Mouse (Mus musculus) lung, postnatal 36 days (tissue): ENCODE measurements around the gene Eid1.

Experiments
- DNase-seq: peaks from one replicate; pipeline ENCODE4 v3.0.0; 2022; ENCODE audit warnings: mixed read lengths

The Eid1 gene

DNA sequence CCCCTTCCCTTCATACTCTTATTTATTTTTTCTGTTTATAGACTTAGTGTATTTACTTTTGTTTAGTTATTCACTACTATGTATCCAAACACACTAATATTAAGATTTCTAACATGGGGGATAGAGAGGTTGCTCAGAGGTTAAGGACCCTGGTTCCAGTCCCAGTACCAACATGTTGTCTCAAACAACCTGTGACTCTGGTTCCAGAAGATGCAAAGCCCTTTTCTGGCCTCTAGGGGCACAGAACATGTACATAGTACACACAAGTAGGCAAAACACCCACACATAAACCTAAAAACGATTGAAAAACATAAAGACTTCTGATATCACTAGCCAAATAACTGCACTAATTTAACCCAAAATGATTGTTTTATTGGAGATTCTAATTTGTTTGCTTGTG lies 2.0 kb upstream of the Eid1 start:
- peak; percentile 27 for DNase-seq

DNA sequence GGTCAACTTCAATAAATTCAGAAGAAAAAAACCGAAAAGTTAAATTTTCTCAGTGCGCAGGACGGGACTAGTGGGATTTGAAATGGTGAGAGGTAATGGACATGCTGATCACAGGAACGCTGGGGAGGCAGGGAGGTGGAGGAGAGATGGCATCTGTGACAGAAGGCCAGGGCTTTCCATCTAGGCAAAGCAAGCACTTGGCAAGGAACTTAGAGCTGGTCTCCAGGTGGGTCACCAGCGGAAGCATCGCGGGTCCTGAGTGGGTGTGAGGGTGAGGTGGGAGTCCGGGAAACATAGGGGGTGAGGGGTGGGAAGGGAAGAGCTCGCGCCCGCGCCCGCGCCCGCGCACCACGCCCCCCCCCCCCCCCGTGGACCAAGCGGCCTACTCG lies 333 bp upstream of the Eid1 start:
- peak; percentile 15 for DNase-seq

DNA sequence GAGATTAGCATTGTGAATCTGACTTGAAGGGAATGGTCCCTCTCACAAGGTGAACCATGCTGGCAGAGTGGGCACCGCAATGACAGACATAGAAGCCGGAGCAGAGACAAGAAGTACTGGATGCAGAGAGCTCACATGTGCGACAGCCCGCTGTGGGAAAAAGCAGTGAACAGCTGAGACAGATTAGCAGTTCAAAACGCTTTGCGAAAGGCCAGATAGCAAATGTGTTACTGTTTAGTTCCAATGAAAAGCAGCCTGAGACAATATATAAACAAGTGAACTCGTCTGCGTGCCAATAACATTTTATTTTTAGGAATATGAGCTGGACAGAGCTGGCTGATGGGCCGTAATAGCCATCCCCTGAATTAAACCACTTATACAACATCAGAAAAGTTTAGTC lies 8.9 kb downstream of the Eid1 start:
- DNase-seq = no peak

DNA sequence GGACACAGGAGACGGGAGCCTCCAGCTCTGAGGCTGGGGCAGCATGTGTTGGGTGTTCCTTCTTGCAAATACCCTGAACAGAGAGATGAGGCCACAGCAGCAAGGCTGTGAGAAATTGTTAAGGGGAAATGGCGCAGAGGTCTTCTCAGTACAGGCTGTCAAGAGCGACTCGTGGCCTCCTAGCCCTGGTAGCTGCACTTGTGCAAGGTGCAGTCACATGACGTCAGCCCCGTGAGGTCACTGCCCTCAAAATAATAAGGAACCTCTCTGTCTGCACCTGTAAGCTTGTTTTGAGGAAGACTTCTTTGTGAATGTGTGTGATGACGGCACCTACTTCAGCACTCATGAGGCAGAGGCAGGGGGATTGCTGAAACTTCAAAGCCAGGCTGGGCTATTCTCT lies 11.0 kb downstream of the Eid1 start:
- no peak for DNase-seq

DNA sequence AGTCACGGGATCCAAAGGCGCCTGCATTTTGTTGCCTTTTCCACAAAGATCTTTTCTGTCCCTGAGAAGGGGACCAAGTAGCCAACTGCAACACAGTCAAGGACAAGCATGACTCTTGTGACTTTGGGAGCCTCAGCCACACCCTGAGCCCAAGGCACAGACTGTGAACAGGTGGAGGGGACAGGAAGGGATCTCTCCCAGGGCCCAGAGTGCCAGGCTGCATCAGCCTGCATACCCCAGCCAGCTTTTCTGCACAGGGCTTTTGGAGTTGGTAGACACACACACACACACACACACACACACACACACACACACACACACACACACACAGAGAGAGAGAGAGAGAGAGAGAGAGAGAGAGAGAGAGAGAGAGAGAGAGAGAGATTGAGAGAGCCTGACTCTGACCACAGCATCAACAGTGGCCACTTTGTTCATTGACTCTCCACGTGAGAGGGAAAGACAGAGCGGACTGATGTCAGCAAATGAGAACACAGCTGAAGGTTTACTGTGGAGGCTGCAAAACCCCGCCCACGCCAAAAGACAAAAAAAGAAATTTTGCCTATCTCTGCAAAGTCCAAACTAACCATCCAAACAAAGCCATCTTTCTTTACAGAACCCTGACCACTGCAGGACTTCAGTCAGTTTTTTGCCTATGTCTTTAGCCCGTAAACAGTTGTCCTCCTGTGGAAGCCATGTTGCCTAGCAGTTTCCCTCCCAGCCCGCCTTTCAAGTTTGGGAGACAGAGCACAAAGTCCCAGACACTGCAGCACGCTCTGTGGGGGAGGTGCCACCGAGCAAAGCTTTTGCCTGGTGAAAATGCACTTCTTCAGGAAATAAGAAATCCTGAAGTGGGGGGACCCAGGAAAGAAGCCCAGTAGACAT lies 11.9 kb downstream of the Eid1 start:
- no peak for DNase-seq

DNA sequence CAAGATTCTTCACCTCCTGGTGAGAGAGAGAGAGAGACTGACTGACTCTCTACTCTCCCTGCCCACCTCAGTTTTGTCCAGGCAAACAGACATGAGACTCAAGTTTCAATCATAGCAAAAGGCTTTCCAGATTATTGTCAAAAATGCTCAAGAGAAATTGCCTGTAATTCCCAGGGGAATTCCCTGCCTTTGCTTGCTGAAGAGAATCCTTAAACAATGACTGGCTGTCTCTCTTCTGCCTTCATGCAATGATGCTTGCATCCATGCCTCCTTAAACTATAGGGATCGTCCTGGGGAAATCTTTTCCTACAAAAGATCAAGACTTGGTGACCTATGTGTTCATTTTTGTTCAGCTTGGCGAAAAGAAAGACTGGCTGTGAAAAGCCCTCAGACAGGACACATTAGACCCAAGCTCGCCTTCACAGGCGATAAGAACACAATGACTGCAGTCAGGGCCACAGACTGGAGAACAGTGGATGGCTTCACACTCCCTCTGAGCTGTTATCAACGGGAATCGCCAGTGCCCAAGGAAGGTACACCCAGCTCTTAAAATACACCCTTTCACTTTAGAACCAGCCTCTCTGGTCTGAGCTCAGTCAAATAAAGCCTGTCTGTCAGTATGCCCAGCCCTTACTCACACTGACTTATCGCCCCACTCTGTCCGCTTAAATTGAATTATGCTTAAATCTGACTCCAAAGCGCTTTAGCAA lies 12.7 kb downstream of the Eid1 start:
- DNase-seq = no peak

DNA sequence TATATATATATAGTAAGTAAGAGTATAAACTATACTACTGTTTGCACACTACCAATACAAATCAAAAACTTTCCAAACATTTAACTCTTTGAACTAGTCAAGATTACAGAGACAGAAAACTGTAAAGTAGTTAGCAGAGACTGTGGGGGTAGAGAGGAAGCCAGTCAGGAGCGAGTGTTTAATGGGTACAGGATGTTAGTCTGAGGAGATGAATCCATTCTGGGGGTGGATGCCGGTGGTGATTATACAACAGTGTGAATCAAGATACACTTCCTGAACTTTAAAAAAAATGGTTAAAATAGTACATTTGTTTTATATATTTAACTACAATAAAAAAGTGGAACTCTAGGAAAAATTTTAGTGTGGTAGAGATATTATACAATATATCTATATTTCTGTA lies 19.1 kb downstream of the Eid1 start:
- DNase-seq = no peak

DNA sequence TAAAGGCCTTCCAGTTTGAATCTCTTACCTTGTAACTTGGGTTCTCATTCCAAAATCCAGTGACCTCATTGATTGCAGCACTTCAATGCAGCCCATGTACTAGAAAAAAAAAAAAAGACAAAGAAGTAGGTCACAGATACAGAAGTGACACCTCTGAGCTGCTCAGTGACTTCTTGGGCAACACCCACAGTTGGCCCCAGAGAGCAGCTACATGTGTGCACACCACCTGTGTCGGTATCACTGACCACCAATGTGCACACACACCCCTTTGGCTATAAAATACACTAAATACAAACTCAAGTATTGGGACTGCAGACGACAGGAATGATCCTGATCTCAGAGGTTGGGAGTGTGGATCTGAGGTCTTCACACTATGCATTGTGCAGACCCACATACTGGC lies 21.9 kb downstream of the Eid1 start:
- no peak for DNase-seq

DNA sequence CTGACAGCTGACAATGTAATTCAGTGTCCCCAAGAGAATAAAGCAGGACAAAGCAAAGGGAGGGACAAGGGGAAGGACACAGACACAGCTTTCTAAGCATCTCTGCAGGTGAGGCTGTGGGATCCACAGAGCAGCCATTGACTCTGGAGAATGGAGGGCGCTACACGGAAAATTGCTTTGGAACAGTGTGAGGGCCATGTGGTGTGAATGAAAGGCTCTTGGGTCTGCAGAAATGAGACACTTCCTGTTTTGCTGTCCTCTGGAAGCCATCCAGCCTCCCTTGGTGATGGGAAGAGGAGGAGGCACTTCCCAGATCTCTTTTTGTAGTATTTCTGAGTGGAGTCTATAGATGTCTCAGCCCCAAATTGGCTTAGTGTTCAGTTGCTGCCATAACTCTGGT lies 23.3 kb downstream of the Eid1 start:
- peak; percentile 53 for DNase-seq

DNA sequence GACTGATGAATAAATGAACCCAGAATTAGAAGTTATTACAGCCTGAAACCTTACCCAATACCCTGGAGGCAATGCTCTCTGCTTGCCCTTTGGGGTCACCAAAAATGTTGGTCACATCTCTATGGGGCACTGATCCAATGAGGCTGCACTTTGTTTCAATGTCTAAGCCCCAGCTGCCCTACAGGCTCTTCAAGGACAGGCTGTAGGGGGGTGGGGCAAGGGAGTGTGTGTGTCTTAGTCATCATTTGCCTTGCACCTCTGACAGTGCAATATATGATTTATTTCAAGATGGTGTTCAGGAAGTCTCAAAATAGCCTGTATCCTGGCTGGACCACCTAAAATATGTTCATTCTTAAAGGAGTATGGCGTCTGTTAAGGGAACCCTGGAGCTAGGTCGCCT lies 28.7 kb downstream of the Eid1 start:
- no peak for DNase-seq

DNA sequence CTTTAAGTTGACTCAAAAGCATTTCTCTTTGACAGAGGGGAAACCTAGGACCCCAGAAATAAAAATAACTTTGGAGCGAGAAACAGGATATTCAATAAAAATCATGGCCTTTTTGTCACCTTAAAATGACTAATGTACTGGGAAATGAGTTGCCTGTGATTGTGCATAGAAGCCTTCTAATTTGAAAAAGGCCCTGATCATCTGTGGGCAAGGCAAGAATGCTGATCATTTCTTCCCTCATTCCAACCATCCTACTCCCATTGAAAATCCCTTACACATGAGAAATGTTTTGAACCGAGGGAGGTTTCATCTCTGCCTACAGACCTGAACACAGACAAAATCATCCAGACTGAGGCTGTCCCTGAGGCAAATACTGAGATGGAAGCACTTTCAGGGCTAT lies 30.0 kb downstream of the Eid1 start:
- DNase-seq = no peak

DNA sequence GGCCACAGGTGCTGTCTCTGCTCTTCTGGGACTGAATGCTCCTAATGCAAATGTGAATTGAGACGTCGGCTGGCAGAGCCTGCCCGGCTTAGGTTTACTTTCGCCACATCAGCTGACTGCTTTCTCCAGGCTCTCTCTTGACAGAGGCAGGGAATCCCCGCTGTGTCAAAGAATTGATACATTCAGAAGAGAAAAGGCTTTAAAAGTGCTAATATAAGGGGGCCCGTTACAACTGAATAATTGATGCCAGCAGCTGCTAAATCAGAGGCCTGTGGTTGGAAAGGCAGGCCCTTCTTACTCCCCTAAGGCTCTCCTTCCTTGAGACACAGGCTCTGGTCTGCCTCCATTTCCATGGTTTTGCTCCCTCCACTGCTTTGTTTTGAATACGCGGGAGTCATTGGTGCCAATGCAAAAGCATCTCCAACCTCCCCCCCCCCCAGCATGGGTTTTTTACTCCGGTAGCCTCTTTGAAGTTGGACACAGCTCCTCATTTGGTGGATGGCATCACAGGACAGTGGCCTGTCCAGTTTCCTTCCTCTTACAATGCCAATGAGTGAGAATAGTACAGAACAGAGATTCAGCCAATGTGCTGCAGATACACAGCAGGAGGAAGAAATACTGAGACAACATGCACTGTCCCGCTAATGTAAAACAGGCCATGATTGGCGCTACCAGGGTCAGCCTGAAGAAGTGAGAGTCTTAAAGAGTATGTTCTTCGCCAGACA lies 32.2 kb downstream of the Eid1 start:
- DNase-seq = no peak

DNA sequence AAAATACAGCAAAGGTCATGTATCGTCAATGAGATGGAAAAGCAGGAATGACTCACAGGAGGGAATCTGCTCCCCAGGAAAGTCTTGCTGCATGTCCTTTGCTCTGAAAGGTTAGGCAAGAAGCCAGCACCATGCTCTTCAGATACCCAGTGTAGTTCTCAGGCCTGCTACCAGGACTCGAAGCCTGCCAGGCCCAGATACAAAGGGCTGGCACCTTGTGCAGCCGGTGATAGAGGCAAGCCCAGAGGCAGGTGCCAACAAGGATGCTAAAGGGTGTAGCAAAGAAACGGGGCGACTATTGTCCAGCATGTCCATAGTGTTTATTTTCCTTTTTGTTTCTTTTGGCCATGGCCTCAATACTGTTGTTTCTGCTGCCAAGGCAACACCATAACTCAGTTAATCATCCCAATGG lies 33.6 kb downstream of the Eid1 start:
- no peak for DNase-seq

DNA sequence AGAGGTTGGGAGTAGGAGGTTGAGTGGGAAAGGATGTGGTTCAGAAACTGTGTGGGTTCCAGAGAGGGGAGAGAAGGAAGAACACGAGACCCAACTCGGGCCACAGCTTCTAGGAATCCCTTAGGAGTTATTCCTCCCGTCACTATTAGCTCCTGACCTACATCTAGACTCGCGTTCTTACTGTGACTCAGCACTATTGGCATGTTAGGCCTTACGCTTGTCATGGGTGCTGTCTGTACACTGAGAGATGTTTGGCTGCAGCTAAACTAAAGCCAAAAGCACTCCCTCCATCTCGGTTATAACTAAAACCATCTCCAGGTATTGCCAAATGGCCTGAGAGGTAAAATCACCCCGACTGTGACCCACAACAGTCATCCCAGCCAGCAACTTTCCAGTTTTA lies 43.7 kb downstream of the Eid1 start:
- DNase-seq = no peak

DNA sequence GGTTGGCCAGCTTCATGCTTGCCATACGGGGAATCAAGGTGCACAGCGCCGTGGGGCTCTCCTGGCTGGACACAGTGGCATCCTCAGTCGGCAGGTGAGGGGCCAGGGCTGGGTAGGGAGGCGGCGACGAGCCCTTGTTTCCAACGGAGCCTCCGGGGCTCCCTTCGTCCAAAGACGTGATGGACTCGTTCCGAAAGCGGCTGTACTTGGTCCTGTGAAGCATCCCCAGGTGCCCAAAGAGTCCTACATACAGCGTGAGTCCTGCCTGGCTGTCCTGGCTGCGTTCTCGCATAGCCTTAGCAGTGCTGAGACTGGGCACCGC lies 50.2 kb downstream of the Eid1 start:
- DNase-seq = no peak

DNA sequence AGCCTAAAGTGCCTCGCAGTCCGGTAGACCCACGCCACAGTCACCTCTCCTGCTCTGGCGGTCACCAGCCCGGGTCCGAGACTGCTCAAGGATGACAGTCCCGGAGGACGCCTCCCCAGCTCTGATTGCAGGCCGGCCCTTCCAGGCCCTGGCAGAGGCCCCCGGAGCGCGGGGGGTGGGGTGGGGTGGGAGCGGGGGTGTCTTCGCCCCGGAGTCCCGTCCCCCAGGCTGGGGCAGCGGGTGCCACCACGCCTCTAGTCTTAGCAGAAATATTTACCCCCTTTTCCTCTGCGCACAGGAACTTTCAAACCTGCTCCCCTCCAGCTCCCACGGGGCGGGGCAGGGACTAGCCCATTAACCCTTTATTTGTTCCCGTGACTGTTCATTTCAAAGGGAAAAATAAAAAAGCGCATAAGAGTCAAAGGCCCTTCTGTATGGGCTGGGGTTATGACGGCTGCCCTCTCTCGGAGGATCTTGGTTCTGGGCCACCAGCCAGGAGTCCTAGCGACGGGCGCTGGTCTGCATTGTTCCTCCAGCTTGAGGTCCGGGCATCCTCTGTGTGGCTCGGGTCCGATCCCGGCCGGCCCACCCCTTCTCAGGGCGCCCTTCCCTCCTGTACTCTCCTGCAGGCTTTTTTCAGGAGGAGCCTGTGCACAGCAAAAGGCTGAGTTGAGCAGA lies 50.7 kb downstream of the Eid1 start:
- DNase-seq = peak; percentile 62

DNA sequence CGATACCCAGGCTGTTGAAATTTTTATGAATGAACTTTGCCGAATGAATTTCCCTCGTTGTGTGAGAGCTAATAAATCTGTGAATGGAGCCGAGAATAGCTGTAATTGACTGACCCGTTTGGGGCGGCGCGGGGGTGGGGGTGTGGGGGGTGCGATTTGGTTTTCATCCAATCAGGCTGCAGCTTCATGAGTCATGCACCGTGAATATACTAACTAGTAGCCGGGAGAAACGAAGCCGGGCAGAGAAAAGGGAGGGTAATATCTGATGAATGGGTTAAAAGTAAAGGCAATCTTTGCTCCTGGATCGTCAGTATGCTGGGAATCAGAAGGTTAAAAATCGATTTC lies 51.2 kb downstream of the Eid1 start, which contains the start of gene Shc4:
TSS of gene Shc4 (minus strand) at position 63 of the 345 bp plus-strand sequence.
- no peak for DNase-seq
